Mouse (Mus musculus): ENCODE measurements at regions not wholly inside any gene's neighbourhood (a gene's known extent, or its start where the extent isn't known, plus 50 kb on each side); places are given as distances from the start of the nearest gene placed in this dataset.

DNA sequence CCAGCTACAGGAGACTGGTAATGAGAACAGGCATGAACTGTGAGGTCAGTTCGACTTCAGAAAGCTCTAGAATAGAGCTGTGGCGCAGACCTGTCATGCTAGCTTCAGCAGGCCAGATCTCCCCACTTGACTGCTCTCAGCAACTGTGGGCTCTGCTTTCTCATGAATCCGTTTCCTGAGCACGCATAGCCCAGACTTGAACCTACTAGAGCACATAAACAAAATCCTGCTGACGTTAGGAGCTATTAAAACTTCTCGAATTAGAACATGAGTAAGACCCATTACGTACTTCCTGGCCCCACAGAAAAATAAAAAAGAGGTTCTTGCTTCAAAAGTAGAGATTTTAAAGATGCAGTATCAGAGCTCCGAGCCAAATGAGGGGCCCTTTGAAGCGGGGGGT is 165.1 kb upstream of the Serp2 start:
- TF ChIP-seq ZNF384 (IDR thresholded peaks at IDR 0.05; ENCODE audit: low read depth, low read length) (no peak), MAFK (IDR thresholded peaks at IDR 0.05; ENCODE audit: insufficient read depth, low read depth, low read length) (no peak), CHD2 (IDR thresholded peaks at IDR 0.05; ENCODE audit: low read depth, low read length) (no peak)
